Mouse (Mus musculus): ENCODE measurements at regions not wholly inside any gene's neighbourhood (a gene's known extent, or its start where the extent isn't known, plus 50 kb on each side); places are given as distances from the start of the nearest gene placed in this dataset.

- Histone ChIP-seq H3K27ac (ENCODE audit: insufficient read depth, low read length) (no peak overlapping the region), H3K4me1 (ENCODE audit: control insufficient read depth, insufficient read depth, low read length) (no peaks in the 10 kb centered on the region), H3K4me3 (ENCODE audit: insufficient read depth, low read length) (no peak overlapping the region)
- TF ChIP-seq CTCF (IDR thresholded peaks at IDR 0.05; ENCODE audit: borderline replicate concordance, insufficient read depth, low read length) (no peak), POLR2A (IDR thresholded peaks at IDR 0.05; ENCODE audit: low read depth, low read length) (no peak)
Measured at GRCm38 (mm10) chr10:67778341-67778740, 134.1 kb downstream of the Zfp365 start.

GRCm38 (mm10) chr10:67777721-67778120 is 134.7 kb downstream of the Zfp365 start:
- H3K4me3 ChIP-seq (ENCODE audit: insufficient read depth, low read length) = no peak overlapping the region
- TF ChIP-seq POLR2A (IDR thresholded peaks at IDR 0.05; ENCODE audit: low read depth, low read length) = no peak
- TF ChIP-seq CTCF (IDR thresholded peaks at IDR 0.05; ENCODE audit: borderline replicate concordance, insufficient read depth, low read length) = no peak
- H3K4me1 ChIP-seq (ENCODE audit: control insufficient read depth, insufficient read depth, low read length) = no peaks in the 10 kb centered on the region
- H3K27ac ChIP-seq (ENCODE audit: insufficient read depth, low read length) = no peak overlapping the region

GRCm38 (mm10) chr10:67776851-67777250 is 135.6 kb downstream of the Zfp365 start:
- TF ChIP-seq CTCF (IDR thresholded peaks at IDR 0.05; ENCODE audit: borderline replicate concordance, insufficient read depth, low read length) = no peak
- TF ChIP-seq POLR2A (IDR thresholded peaks at IDR 0.05; ENCODE audit: low read depth, low read length) = no peak
- Histone ChIP-seq H3K27ac (ENCODE audit: insufficient read depth, low read length) (peak overlapping the region; percentile 42), H3K4me1 (ENCODE audit: control insufficient read depth, insufficient read depth, low read length) (no peaks in the 10 kb centered on the region), H3K4me3 (ENCODE audit: insufficient read depth, low read length) (no peak overlapping the region)

GRCm38 (mm10) chr10:67771796-67772195 is 140.7 kb downstream of the Zfp365 start:
- H3K4me3 ChIP-seq (ENCODE audit: insufficient read depth, low read length) = no peak overlapping the region
- no peak overlapping the region for H3K27ac ChIP-seq (ENCODE audit: insufficient read depth, low read length)
- TF ChIP-seq POLR2A (IDR thresholded peaks at IDR 0.05; ENCODE audit: low read depth, low read length) = no peak
- no peak for TF ChIP-seq CTCF (IDR thresholded peaks at IDR 0.05; ENCODE audit: borderline replicate concordance, insufficient read depth, low read length)
- no peaks in the 10 kb centered on the region for H3K4me1 ChIP-seq (ENCODE audit: control insufficient read depth, insufficient read depth, low read length)

- H3K4me3 ChIP-seq (ENCODE audit: insufficient read depth, low read length) = no peak overlapping the region
- H3K27ac ChIP-seq (ENCODE audit: insufficient read depth, low read length) = no peak overlapping the region
- H3K4me1 ChIP-seq (ENCODE audit: control insufficient read depth, insufficient read depth, low read length) = no peaks in the 10 kb centered on the region
- peak; percentile 67; the same call in 1 of the 2 replicates for TF ChIP-seq CTCF (IDR thresholded peaks at IDR 0.05; ENCODE audit: borderline replicate concordance, insufficient read depth, low read length)
- TF ChIP-seq POLR2A (IDR thresholded peaks at IDR 0.05; ENCODE audit: low read depth, low read length) = no peak
Measured at GRCm38 (mm10) chr10:67766099-67766498, 146.4 kb downstream of the Zfp365 start.

GRCm38 (mm10) chr10:67760424-67760823 is 152.0 kb downstream of the Zfp365 start:
- TF ChIP-seq CTCF (IDR thresholded peaks at IDR 0.05; ENCODE audit: borderline replicate concordance, insufficient read depth, low read length) (no peak), POLR2A (IDR thresholded peaks at IDR 0.05; ENCODE audit: low read depth, low read length) (no peak)
- no peak overlapping the region for H3K4me3 ChIP-seq (ENCODE audit: insufficient read depth, low read length)
- no peaks in the 10 kb centered on the region for H3K4me1 ChIP-seq (ENCODE audit: control insufficient read depth, insufficient read depth, low read length)
- no peak overlapping the region for H3K27ac ChIP-seq (ENCODE audit: insufficient read depth, low read length)

- Histone ChIP-seq H3K4me3 (ENCODE audit: insufficient read depth, low read length) (no peak overlapping the region), H3K27ac (ENCODE audit: insufficient read depth, low read length) (peak overlapping the region; percentile 42), H3K4me1 (ENCODE audit: control insufficient read depth, insufficient read depth, low read length) (peaks cover 5% of the 10 kb centered on the region)
- TF ChIP-seq CTCF (IDR thresholded peaks at IDR 0.05; ENCODE audit: borderline replicate concordance, insufficient read depth, low read length) (no peak), POLR2A (IDR thresholded peaks at IDR 0.05; ENCODE audit: low read depth, low read length) (no peak)
Measured at GRCm38 (mm10) chr10:67748121-67748520, 164.3 kb downstream of the Zfp365 start.

- H3K4me3 ChIP-seq (ENCODE audit: insufficient read depth, low read length) = no peak overlapping the region
- no peak for TF ChIP-seq POLR2A (IDR thresholded peaks at IDR 0.05; ENCODE audit: low read depth, low read length)
- no peak for TF ChIP-seq CTCF (IDR thresholded peaks at IDR 0.05; ENCODE audit: borderline replicate concordance, insufficient read depth, low read length)
- peaks cover 5% of the 10 kb centered on the region for H3K4me1 ChIP-seq (ENCODE audit: control insufficient read depth, insufficient read depth, low read length)
Measured at GRCm38 (mm10) chr10:67747461-67747860, 165.0 kb downstream of the Zfp365 start.

GRCm38 (mm10) chr10:67746140-67746539 is 166.3 kb downstream of the Zfp365 start:
- peaks cover 5% of the 10 kb centered on the region for H3K4me1 ChIP-seq (ENCODE audit: control insufficient read depth, insufficient read depth, low read length)
- peak overlapping the region; percentile 67; the same call in 1 of the 2 replicates for H3K27ac ChIP-seq (ENCODE audit: insufficient read depth, low read length)
- TF ChIP-seq CTCF (IDR thresholded peaks at IDR 0.05; ENCODE audit: borderline replicate concordance, insufficient read depth, low read length) (no peak), POLR2A (IDR thresholded peaks at IDR 0.05; ENCODE audit: low read depth, low read length) (no peak)
- H3K4me3 ChIP-seq (ENCODE audit: insufficient read depth, low read length) = no peak overlapping the region

More at GRCm38 (mm10) chr10:67747461-67747860, 165.0 kb downstream of the Zfp365 start:
- H3K27ac ChIP-seq (ENCODE audit: insufficient read depth, low read length) = peak overlapping the region; percentile 66

GRCm38 (mm10) chr10:67743561-67743960 is 168.9 kb downstream of the Zfp365 start:
- H3K27ac ChIP-seq (ENCODE audit: insufficient read depth, low read length) = no peak overlapping the region
- H3K4me3 ChIP-seq (ENCODE audit: insufficient read depth, low read length) = no peak overlapping the region
- TF ChIP-seq CTCF (IDR thresholded peaks at IDR 0.05; ENCODE audit: borderline replicate concordance, insufficient read depth, low read length) (no peak), POLR2A (IDR thresholded peaks at IDR 0.05; ENCODE audit: low read depth, low read length) (no peak)
- H3K4me1 ChIP-seq (ENCODE audit: control insufficient read depth, insufficient read depth, low read length) = peaks cover 5% of the 10 kb centered on the region

GRCm38 (mm10) chr10:67742824-67743223 is 169.6 kb downstream of the Zfp365 start:
- Histone ChIP-seq H3K4me3 (ENCODE audit: insufficient read depth, low read length) (no peak overlapping the region), H3K27ac (ENCODE audit: insufficient read depth, low read length) (no peak overlapping the region), H3K4me1 (ENCODE audit: control insufficient read depth, insufficient read depth, low read length) (no peaks in the 10 kb centered on the region; the same call in 1 of the 2 replicates)
- TF ChIP-seq CTCF (IDR thresholded peaks at IDR 0.05; ENCODE audit: borderline replicate concordance, insufficient read depth, low read length) = no peak
- TF ChIP-seq POLR2A (IDR thresholded peaks at IDR 0.05; ENCODE audit: low read depth, low read length) = no peak

All from embryonic fibroblast, embryonic 13.5 days (primary cell).